Mouse (Mus musculus): Measurements from ENCODE around the gene Efna2. TPM values are rescaled to one million over a fixed set of nuclear protein-coding genes. Genes with fewer than 3 reads are reported as not detected.
"Not testable (repeated sequence)": the region's sequence is repeated elsewhere in the genome, so short reads cannot be mapped to it uniquely, and the experiment has no call there.

The Efna2 gene
- polyA plus RNA-seq, 1 experiment = 8.5 TPM

DNA sequence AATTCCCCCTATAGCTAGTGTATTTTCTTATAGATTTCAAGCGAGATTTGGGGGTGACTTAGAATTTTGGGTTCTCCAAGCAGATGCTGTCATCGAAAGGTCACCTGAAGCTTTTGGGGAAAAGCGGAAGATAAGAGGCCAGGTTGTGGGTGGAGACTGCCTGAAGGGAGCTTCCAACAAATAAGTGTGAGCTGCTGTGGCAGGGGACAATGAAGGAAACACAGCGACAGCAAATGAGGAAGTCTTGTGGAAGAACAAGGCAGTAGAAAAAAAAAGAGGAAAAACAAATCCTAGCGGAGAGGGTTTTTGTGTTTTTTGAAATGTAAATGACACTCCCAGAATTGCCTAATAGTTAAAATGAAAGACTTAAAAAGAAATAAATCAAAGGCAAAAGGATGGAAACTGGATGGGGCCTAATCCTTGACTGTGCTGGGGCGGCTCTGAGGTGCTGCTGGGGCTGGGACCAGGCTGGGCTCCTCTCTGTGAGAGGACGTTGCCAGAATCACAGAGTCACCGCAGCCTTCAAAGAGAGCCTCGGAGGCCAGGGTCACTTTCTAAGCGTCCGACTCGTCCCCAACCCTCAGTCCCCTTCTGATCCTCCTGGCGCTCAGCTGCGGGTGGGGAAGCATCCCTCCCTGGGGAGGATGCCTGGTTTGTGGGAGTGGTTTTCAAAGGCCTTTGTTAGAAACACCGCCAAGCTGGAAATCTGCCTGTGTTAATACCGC is 35.9 kb downstream of the Efna2 start:
- Histone ChIP-seq H3K4me1 (ENCODE audit: control insufficient read depth, insufficient read depth, low read length) (no peaks in the 10 kb centered on the region), H3K27ac (ENCODE audit: insufficient read depth, low read length) (no peak overlapping the region), H3K4me3 (ENCODE audit: insufficient read depth, low read length) (no peak overlapping the region)
- no peak for TF ChIP-seq CTCF (IDR thresholded peaks at IDR 0.05; ENCODE audit: extremely low read depth, insufficient read depth, low read length)
- no peak for TF ChIP-seq POLR2A (IDR thresholded peaks at IDR 0.05; ENCODE audit: extremely low read depth, insufficient read depth, low read length)

DNA sequence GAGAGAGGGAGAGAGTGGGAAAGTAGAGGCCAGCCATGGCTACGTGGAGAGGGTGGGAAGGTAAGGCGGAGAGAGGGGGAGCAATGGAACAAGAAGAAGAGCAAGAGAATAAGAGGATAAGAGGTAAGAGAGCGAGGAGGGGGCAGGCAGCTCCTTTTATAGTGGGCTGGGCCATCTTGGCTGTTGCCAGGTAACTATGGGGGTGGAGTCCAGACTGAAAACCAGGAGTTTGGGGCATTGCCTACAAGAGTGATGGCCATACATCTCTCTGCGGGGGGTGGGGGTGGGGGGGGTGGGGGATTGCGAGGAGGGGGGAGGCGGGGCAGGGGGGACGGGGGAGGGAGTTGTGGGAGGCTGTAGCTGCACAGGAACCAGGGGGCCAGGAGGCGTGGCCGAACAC is 41.4 kb downstream of the Efna2 start:
- Histone ChIP-seq H3K4me1 (ENCODE audit: control insufficient read depth, insufficient read depth, low read length) (no peaks in the 10 kb centered on the region), H3K27ac (ENCODE audit: insufficient read depth, low read length) (no peak overlapping the region), H3K4me3 (ENCODE audit: insufficient read depth, low read length) (no peak overlapping the region)
- no peak for TF ChIP-seq CTCF (IDR thresholded peaks at IDR 0.05; ENCODE audit: extremely low read depth, insufficient read depth, low read length)

DNA sequence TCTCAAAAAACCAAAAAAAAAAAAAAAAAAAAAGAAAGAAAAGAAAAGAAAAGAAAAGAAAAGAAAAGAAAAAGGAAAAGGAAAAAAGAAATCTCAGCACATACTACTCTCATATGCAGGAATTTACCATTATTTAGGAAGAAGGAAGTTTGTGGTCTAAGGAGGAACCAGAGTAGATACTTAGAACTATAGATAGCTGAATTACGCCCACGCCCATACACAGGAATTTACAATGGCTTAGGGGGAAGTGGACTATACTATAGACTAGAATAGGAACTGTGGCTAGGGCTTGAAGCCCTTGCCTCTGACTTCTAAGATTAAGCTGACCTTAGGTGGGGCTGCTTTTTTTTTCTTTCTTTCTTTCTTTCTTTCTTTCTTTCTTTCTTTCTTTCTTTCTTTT is 43.9 kb downstream of the Efna2 start:
- H3K4me1 ChIP-seq (ENCODE audit: control insufficient read depth, insufficient read depth, low read length); H3K27ac ChIP-seq (ENCODE audit: insufficient read depth, low read length); H3K4me3 ChIP-seq (ENCODE audit: insufficient read depth, low read length): not testable (repeated sequence)

DNA sequence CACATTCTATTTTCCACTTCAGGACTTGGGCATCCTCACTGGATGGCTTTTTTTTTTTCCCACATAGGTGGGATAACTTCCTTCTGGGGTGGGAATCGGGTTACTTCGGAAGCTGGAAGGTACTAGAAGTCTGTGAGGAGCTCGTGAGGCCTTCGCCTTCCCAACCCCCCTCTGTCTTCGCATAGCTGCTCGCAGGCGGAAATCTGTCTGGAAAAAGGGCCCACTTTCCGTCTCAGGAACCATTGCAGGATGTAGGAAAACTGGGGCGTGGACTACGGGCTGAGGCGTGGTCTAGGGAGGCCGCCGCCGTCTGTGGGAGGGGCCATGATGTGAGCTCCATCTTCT is 46.8 kb downstream of the Efna2 start:
- peak overlapping the region; percentile 61; the same call in 1 of the 2 replicates for H3K27ac ChIP-seq (ENCODE audit: insufficient read depth, low read length)
- peaks cover 6% of the 10 kb centered on the region; the same call in 1 of the 2 replicates for H3K4me1 ChIP-seq (ENCODE audit: control insufficient read depth, insufficient read depth, low read length)
- TF ChIP-seq POLR2A (IDR thresholded peaks at IDR 0.05; ENCODE audit: extremely low read depth, insufficient read depth, low read length) (peak; percentile 80; the same call in 1 of the 2 replicates), CTCF (IDR thresholded peaks at IDR 0.05; ENCODE audit: extremely low read depth, insufficient read depth, low read length) (no peak)
- peak overlapping the region; percentile 80 for H3K4me3 ChIP-seq (ENCODE audit: insufficient read depth, low read length)

DNA sequence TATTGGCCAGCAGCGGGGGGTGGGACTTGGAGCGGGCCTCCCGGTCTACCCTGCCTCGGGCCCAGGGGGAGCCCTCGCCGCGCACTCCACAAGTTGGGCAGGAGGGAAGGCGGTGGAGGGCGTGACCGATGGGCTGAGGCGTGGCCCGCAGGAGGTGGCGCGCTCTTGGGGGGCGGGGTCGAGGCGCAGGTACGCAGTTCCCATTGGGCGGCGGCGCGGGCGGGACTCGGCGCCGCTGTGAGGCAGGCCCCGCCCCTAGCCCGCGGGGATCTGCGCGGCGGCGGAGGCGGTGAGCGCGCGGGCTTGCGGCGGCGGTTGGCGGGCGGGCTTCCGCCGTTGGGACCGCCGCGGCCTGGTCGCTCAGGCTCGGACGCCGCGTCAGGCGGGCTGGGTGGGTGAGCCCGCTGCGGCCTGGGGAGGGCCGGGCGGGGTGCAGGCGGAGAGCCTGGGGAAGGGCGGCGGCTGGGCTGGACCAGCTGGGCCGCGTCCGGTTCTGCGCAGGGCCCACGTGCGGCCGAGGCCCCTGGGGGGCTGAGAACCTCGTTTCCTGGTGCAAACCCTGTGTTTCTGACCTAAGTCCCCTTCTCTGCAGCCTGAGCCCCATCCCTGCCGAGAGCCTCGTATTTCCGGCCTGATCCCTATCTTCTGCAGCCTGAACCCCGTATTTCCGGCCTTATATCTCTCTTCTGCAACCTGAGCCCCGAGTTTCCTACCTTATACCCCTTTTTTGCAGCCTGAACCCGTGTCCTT is 47.3 kb downstream of the Efna2 start, which contains the start of gene Mum1:
Gene Mum1, plus strand, starts transcription at position 19 of the 750 bp plus-strand sequence.
- TF ChIP-seq POLR2A (IDR thresholded peaks at IDR 0.05; ENCODE audit: extremely low read depth, insufficient read depth, low read length) (no peak), CTCF (IDR thresholded peaks at IDR 0.05; ENCODE audit: extremely low read depth, insufficient read depth, low read length) (0 out of 2 replicates have a peak, but pooled peaks have one; percentile 18)
- H3K4me3 ChIP-seq (ENCODE audit: insufficient read depth, low read length) = peak within 1 kb of the TSS; percentile 80
- H3K4me1 ChIP-seq (ENCODE audit: control insufficient read depth, insufficient read depth, low read length) = peaks cover 6% of the 10 kb centered on the region; the same call in 1 of the 2 replicates
- peak within 1 kb of the TSS; percentile 74; the same call in 1 of the 2 replicates for H3K27ac ChIP-seq (ENCODE audit: insufficient read depth, low read length)

DNA sequence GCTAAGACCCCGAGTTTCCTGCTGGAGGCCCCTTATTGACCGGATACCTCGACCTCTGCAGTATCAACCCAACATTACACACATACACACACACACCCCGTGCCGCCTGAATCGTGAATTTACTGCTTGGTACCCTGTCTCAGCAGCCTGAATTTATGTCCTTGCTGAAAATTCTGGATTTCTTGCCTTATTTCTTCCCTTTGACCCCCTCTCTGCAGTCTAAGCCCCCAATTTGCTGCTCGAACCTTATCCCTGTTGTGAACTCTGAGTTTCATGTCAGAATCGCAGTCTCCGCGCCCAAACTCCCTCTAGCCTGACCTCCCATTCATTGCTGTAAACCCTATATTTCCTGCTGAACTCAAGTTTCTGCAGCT is 47.9 kb downstream of the Efna2 start:
- TF ChIP-seq CTCF (IDR thresholded peaks at IDR 0.05; ENCODE audit: extremely low read depth, insufficient read depth, low read length) (no peak), POLR2A (IDR thresholded peaks at IDR 0.05; ENCODE audit: extremely low read depth, insufficient read depth, low read length) (no peak)
- H3K27ac ChIP-seq (ENCODE audit: insufficient read depth, low read length) = peak overlapping the region; percentile 74; the same call in 1 of the 2 replicates
- H3K4me1 ChIP-seq (ENCODE audit: control insufficient read depth, insufficient read depth, low read length) = peaks cover 6% of the 10 kb centered on the region; the same call in 1 of the 2 replicates
- peak overlapping the region; percentile 80 for H3K4me3 ChIP-seq (ENCODE audit: insufficient read depth, low read length)

DNA sequence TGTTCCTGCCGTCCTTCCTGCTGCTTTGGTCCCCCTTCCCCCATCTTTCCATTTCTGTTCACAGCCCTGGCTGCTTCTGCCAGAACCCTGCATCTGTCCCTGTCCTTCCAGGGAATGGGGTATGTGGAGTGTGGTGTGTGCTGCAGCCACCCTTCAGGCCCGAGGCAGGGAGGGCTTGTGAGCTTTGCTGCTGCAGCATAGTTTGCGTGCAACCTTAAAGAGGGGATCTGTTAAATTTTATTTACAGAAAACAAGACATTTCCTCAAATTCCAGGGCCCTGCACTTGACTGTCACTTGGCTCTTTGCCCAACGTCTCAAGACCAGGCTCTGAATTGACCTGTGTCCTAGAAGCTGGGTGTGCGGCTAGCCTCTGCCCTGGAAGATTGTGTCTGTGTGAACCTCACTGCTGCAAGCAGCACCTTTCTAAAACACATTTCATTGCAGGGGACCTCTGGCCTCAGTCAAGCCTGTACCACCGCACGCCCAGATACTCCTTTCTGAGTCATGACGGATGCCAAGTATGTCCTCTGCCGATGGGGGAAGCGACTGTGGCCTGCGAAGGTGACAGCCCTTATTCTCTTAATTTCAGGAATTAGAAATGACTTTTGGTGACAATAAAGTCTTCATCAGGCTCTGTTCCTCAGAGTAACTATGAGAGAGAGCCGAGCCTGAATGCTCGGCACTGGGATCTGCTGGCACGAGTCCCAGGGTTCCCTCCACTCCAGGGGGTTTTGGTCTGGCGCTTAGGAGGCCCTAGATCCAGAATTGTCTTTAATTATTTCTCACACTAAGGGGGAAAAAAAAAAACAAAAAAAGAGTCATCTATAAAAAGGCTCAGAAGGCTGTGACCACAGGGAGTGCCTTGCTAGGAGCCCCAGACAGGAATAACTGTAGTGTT is 48.8 kb downstream of the Efna2 start:
- peaks cover 6% of the 10 kb centered on the region; the same call in 1 of the 2 replicates for H3K4me1 ChIP-seq (ENCODE audit: control insufficient read depth, insufficient read depth, low read length)
- H3K4me3 ChIP-seq (ENCODE audit: insufficient read depth, low read length) = peak overlapping the region; percentile 80
- H3K27ac ChIP-seq (ENCODE audit: insufficient read depth, low read length) = no peak overlapping the region
- TF ChIP-seq CTCF (IDR thresholded peaks at IDR 0.05; ENCODE audit: extremely low read depth, insufficient read depth, low read length) = no peak
- no peak for TF ChIP-seq POLR2A (IDR thresholded peaks at IDR 0.05; ENCODE audit: extremely low read depth, insufficient read depth, low read length)

DNA sequence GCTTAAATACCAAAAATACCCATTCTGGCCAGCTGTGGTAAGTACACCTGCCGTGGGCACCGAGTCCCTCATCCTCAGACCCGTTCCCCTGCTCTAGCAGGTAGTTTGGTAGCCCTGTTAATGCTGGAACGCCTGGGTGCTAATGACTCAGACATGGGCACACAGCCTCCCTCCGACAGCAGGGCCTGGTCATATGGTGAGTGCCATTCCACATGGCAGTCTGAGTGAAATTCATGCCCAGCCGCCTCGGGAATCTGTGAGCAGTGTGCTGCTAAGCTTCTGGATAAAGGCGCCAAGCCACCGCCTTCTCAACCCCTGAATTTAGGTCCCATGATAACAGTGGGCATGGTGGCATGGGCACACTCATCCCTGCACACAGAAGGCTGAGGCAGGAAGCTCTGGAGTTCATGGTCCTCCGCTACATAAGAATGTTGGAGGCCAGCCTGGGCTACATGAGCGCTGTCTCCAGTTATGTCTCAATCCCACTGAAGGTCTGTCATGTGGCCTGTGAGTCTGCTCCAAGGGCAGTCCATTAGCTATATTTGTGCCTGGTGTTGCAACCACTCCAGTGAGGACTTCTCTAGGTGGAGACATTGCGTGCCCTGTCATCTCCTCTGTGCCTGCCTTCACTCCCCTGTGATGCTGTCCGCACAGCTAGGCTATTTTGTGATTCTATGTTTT is 57.0 kb downstream of the Efna2 start:
- no peaks in the 10 kb centered on the region for H3K4me1 ChIP-seq (ENCODE audit: control insufficient read depth, insufficient read depth, low read length)
- H3K27ac ChIP-seq (ENCODE audit: insufficient read depth, low read length) = no peak overlapping the region
- H3K4me3 ChIP-seq (ENCODE audit: insufficient read depth, low read length) = no peak overlapping the region
- no peak for TF ChIP-seq POLR2A (IDR thresholded peaks at IDR 0.05; ENCODE audit: extremely low read depth, insufficient read depth, low read length)
- no peak for TF ChIP-seq CTCF (IDR thresholded peaks at IDR 0.05; ENCODE audit: extremely low read depth, insufficient read depth, low read length)

DNA sequence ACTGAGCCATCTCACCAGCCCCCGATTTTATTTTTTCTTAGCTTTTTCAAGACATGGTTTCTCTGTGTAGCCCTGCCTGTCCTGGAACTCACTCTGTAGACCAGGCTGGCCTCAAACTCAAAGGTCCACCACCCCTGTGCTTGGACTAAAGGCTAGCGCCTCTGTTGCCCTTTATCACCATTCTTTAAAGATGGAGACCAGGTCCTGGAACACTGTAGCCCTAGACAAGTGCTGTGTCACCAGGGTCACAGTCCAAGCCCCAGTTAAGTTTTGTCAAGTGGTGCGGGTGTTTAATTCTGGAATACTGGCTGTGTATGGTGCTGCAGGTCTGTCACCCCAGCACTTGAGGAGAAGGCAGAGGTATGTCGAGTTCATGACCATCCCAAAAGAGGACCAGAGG is 57.7 kb downstream of the Efna2 start:
- Histone ChIP-seq H3K4me1 (ENCODE audit: control insufficient read depth, insufficient read depth, low read length) (no peaks in the 10 kb centered on the region), H3K27ac (ENCODE audit: insufficient read depth, low read length) (no peak overlapping the region), H3K4me3 (ENCODE audit: insufficient read depth, low read length) (no peak overlapping the region)
- TF ChIP-seq CTCF (IDR thresholded peaks at IDR 0.05; ENCODE audit: extremely low read depth, insufficient read depth, low read length) (no peak), POLR2A (IDR thresholded peaks at IDR 0.05; ENCODE audit: extremely low read depth, insufficient read depth, low read length) (no peak)
